In genomic region chr1:77972301-77972717, GRCm38 (mm10) we compare ENCODE assay signal across 8 mouse cellular contexts.
DNase-seq lines count a peak whose midpoint lies in the region; ATAC-seq and TF ChIP-seq lines count a peak whose summit lies in the region.

No protein-coding gene starts in this region.

- no peak overlapping the region for H3K9ac ChIP-seq in kidney, postnatal 0 days (ENCODE audit: low read depth, low read length)
- no peak overlapping the region for H3K9ac ChIP-seq in lung, postnatal 0 days (replicated peaks; ENCODE audit: low read depth)

- no peaks in the 10 kb centered on the region for H3K36me3 ChIP-seq in kidney, postnatal 0 days (ENCODE audit: insufficient read depth, low read length)
- no peaks in the 10 kb centered on the region for H3K36me3 ChIP-seq in lung, postnatal 0 days (ENCODE audit: insufficient read depth, low read length)

- intact Hi-C loops in gastrocnemius, postnatal 14 days (cut with DNase I; ENCODE audit: low total_unique reads), result no loop called here

- DNase-seq in A20 (ENCODE audit: low read depth, low spot score), result peak; percentile 17
- DNase-seq in Muller cell, postnatal 12 days (ENCODE audit: inconsistent ontology term), result peak; percentile 39
- DNase-seq in cerebellum, postnatal 14 days, result peak; percentile 74 to 88
- DNase-seq in gastrocnemius, postnatal 14 days, result peak; percentile 22
- peak; percentile 71 for DNase-seq in kidney, postnatal 0 days (ENCODE audit: low spot score)
- DNase-seq in lung, postnatal 0 days (ENCODE audit: low spot score), result peak; percentile 46
- peak; percentile 70 for DNase-seq in retina, postnatal 7 days (ENCODE audit: low read depth, low spot score)
- DNase-seq in thymus, postnatal 36 days, result no peak

- 8% methylated on average over 9 of the region's 9 CpGs for WGBS in kidney, postnatal 0 days
- WGBS in lung, postnatal 0 days, result 14% methylated on average over 9 of the region's 9 CpGs

- no peak for TF ChIP-seq EP300 in lung, postnatal 0 days (IDR thresholded peaks at IDR 0.05)

- no peaks in the 10 kb centered on the region for H3K4me1 ChIP-seq in kidney, postnatal 0 days (replicated peaks; ENCODE audit: insufficient read depth, low read length)
- H3K4me1 ChIP-seq in lung, postnatal 0 days (ENCODE audit: insufficient read depth, low read depth, low read length), result no peaks in the 10 kb centered on the region

- H3K4me2 ChIP-seq in kidney, postnatal 0 days (ENCODE audit: low read length), result no peak overlapping the region
- H3K4me2 ChIP-seq in lung, postnatal 0 days (replicated peaks; ENCODE audit: low read depth, low read length), result no peak overlapping the region

- H3K4me3 ChIP-seq in kidney, postnatal 0 days (replicated peaks; ENCODE audit: low read depth, low read length), result no peak overlapping the region
- no peak overlapping the region for H3K4me3 ChIP-seq in lung, postnatal 0 days (ENCODE audit: low read depth, low read length)

- H3K27me3 ChIP-seq in kidney, postnatal 0 days (ENCODE audit: insufficient read depth, low read length), result no peaks in the 10 kb centered on the region
- no peaks in the 10 kb centered on the region for H3K27me3 ChIP-seq in lung, postnatal 0 days (replicated peaks; ENCODE audit: insufficient read depth, low read length)

- H3K27ac ChIP-seq in kidney, postnatal 0 days, result no peak overlapping the region
- no peak overlapping the region for H3K27ac ChIP-seq in lung, postnatal 0 days (ENCODE audit: low read length)

- TF ChIP-seq CTCF in kidney, postnatal 0 days (IDR thresholded peaks at IDR 0.05; ENCODE audit: low read depth), result peak; percentile 85
- TF ChIP-seq CTCF in lung, postnatal 0 days (IDR thresholded peaks at IDR 0.05), result peak; percentile 80

- H3K9me3 ChIP-seq in kidney, postnatal 0 days (replicated peaks; ENCODE audit: low read length), result no peaks in the 10 kb centered on the region
- no peaks in the 10 kb centered on the region for H3K9me3 ChIP-seq in lung, postnatal 0 days (ENCODE audit: low read length)

- ATAC-seq in kidney, postnatal 0 days (replicated peaks; ENCODE audit: low FRiP score, low read depth), result no peak; the same call in 1 of the 2 replicates
- ATAC-seq in lung, postnatal 0 days, result no peak

Comparison
In these comparisons a context has a peak if more than half of its experiments do, and no peak if none do; other contexts are left out.
1. DNase-seq: peak in A20 (single experiment), Muller cell, postnatal 12 days (single experiment), cerebellum, postnatal 14 days (2 of 2), gastrocnemius, postnatal 14 days (single experiment), kidney, postnatal 0 days (single experiment), lung, postnatal 0 days (single experiment) and retina, postnatal 7 days (single experiment); none in thymus, postnatal 36 days (0 of 2).